Mouse (Mus musculus) kidney, postnatal 4 days (tissue): Measurements from ENCODE around the gene Cc2d2a.

ENCODE experiments used
- DNase-seq, 2 experiments: peaks; one replicate each; pipeline ENCODE4 v3.0.0; 2021; ENCODE audit warnings: mixed read lengths in 2 of 2

Gene Cc2d2a

DNA sequence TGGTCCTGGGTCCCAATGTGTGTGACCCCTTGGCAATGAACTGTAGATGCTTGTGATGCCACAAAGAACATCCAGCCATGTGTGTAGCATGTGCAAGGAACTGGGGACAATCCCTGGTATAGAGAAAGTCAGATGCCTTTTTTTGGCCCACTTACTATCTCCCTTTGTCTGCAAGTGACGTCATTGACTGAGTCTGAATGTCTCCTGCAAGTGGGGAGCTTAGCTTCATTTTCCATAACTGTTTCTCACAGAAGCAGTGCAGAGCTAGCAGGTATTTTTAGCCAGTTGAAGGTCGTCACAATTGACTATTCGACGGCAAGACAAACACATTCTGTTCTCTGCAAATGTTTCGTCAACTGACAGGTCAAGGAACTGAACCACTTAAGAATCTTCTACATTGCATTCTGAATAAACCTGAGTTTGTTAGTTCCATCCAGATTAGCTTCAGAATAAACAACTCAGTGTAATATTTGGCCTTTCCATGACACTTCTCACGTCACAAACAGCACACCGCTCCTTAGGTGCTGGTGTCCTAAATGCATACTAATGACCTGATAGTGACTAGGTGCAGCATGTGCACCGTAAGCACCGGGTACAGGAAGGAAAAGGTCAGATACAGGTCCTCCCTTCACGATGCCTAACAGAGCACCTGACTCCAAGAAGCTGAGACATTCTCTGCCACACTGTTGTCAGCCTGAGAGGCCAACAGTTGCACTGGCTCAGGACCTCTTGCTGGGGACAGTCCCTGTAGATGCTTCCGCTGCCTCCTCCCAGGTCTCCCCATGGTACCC lies 66.4 kb downstream of the Cc2d2a start:
- no peak for DNase-seq

DNA sequence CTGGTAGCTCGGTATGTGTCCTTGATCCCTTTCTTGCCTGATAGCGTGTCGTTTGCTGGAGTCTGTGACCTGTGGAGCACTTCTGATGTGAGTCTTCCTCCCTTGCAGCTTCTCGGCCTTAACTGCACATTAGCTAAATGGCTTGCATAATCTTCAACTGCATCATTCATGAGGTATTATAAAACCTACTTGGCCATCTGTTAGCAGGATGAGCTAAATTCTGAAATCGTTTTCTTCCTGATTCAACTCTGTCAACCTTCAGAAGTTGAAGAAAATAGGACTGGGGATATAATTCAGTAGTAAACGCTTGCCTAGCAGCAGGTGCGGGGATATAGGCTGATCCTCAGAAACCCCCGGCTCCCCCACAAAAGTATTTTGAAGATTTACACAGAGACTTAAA lies 70.2 kb downstream of the Cc2d2a start:
- no peak for DNase-seq

DNA sequence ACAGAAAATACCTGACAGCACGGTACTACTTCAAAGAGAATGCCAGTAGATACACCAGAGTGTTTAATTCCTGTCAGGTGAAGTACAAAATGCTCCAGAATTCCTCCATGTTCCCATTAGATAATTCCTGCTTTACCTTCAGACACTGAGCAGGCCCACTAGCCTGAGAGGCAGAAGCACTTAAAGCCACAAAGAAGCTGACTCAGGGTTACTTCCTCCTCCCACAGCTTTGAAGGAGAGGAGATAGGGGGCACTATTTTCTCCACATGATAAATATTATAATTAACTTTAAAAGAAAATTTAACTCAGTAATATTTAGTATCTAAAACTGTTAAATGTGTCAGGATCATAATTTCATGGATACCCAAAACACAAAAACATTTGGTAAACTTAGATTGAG lies 82.0 kb downstream of the Cc2d2a start:
- DNase-seq = no peak

DNA sequence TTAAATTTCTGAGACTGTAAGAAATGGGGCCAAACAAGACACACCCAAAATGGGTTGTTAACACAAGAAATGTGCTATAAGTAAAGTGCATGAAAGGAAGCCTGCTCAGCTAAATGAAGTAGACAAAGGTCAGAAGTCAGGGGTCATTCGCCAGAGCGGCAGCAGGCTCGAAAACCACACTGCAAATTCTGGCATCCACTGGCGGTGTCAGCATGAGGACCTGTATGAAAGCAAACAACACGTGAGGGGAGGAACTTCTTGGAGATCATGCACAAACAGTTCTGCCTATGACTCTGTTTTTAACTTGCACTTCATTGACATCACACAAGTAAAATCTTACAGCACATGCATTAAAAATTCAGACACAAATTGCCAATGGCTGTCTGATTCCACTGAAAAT lies 83.0 kb downstream of the Cc2d2a start:
- no peak for DNase-seq

DNA sequence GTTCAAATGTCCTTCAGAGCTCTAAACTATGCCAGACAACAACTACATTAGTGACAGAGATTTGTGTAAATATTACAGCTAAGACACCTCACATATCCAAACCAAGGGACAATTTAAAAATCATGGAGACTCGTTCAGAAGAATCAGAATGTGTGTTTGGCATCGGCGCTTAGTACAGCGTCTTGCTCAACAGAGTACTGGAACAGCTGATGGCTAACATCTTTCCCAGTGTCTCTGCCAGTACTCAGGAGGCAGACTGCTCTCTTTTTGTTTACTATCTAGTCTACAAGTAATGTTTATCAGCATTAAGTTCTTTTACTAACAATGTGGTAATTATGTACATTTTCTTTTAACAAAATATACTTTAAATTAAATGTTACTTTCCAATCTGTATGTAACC lies 85.9 kb downstream of the Cc2d2a start:
- DNase-seq = no peak

DNA sequence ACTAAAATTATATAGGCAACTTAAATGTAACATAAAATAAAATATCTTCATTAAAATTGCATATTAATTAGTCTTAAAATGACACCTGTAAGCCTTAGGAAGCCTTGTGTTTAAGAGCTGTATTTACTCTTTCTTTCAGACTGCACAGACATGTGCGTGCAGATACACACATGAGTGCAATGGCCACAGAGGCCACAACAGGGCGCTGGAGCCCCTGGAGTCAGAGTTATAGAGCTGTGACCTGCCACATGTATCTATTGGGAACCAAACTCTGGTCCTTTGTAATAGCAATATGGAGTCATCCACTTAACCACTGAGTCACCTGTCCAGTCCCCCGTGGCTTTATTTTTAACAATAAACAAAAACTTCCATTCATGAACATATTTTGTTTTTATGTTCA lies 86.9 kb downstream of the Cc2d2a start:
- DNase-seq = no peak

DNA sequence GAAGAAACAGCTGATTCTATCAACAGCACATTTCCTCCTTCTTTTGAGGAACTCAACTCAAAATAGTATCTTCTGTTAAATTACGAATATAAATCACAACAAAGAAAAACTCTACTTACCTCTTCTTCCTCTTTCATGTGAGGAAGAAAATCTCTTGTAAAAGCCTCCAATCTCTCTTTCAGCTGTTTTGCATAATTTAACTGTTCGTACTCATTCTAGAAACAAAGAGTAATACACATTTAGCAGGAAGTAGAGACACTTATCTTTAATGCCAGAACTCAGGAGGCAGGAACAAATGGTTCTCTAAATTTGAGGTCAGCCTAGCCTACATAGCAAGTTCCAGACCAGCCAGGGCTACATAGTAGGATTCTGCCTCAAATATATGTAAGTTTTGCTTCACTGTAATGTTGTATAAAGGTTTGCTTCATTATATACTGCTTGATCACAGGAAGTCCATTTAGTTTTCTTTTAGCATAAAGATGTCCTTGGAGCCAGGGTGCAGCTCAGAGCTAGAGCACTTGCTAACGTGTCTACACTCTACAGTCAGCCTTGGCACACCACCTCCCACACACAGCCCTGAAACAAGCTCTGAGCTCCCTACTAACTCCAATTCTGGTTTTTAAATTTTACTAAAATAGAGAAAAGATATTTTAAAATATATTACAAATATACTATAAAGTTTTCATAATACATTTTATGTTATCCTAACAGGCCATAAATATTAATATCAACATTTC lies 108.6 kb downstream of the Cc2d2a start:
- no peak for DNase-seq

DNA sequence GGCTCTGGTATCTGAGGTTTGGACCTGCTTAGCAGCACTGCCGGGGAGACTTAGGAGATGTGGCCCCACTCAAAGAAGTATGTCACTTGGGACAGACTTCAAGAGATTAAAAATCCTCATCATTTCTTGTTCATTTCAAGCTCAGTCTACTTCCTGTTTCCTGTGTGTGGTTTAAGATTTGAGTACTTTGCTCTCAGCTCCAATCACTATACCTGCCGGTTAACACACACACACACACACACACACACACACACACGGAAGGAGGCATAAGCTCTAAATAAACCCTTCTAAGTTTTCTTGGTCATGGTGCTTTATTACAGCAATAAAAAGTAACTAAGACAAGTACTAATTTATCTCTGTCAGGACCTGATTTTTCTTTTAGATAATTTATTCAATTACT lies 109.4 kb downstream of the Cc2d2a start:
- DNase-seq = no peak

DNA sequence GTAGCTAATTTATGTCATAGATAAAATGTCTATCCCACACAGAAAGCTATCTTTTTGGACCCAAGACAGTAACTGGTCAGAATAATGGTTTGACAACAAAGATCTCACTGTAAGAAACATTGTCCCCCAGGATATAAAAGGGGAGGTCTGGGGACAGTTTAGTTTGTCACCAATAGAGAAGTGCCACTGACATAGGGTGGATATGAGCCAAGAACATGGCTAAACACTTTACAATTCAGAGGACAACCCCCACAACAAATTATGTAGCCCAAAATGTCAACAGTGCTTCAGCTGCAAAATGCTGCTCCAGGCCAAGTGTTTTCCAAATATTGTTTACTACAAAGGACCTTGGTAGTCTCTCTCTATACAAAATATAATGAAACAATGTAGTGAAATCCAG lies 114.3 kb downstream of the Cc2d2a start:
- DNase-seq = no peak

DNA sequence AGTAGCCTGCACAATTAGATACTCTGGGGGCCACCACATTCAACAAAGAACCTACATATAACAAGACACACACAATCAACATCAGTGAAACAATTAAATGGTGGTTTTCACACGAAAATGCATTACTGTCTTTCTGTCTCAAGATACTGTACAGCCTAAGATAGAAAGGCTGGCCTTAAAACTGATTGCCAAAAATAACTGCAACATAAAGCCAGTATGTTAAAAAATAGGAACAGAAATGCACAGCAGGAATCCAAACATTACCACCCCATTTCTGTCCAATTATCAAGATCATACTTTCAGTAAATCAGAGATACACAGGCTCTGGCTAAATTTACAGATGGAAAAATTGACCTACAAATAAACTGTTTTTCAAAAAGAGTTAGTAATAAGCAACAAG lies 114.8 kb downstream of the Cc2d2a start:
- DNase-seq = no peak

DNA sequence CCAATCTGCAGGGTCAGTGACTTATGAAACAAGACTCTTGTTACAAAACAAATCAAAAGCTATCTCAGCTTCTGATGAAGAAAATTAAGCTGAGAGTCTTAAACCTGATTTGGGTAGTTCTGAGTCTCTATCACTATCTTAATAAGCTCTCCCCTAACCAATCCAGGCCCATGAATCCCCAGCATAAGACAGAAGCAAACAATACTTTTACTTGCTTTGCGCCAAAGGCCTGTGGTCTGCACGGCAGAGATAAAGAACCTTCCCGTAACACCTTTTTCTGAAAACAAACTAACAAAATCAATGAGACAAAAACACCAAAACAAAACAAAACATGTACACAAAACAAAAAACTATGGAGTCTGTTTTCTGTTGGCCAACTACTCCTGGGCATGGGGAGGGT lies 116.4 kb downstream of the Cc2d2a start:
- no peak for DNase-seq

DNA sequence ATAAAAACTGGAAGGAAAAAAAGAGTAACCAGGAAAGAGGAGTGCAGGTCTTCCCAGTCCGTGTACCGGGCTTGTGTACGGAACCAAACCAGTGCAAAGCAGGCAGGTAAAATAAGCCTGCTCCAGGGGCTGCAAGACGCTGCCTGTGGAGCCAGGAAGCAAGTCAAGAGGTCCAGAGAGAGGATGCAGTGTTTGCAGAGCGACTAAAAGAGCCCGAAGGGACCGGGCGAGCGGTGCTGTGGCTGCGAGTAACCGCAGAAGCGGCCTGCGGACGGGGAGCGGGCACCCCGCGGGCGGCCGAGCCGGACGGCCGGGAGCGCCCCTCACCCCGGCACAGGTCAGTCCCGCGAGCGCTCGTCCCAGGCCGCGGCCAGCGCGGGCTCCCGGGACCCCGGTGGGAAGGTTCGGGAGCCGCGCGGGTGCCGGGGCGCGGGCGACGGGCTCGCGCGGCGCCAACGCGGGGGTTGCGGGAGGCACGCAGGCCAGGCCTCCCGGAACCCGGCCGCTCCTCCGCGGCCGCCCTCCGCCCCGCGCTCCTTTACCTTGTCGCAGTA lies 119.4 kb downstream of the Cc2d2a start:
- no peak for DNase-seq

DNA sequence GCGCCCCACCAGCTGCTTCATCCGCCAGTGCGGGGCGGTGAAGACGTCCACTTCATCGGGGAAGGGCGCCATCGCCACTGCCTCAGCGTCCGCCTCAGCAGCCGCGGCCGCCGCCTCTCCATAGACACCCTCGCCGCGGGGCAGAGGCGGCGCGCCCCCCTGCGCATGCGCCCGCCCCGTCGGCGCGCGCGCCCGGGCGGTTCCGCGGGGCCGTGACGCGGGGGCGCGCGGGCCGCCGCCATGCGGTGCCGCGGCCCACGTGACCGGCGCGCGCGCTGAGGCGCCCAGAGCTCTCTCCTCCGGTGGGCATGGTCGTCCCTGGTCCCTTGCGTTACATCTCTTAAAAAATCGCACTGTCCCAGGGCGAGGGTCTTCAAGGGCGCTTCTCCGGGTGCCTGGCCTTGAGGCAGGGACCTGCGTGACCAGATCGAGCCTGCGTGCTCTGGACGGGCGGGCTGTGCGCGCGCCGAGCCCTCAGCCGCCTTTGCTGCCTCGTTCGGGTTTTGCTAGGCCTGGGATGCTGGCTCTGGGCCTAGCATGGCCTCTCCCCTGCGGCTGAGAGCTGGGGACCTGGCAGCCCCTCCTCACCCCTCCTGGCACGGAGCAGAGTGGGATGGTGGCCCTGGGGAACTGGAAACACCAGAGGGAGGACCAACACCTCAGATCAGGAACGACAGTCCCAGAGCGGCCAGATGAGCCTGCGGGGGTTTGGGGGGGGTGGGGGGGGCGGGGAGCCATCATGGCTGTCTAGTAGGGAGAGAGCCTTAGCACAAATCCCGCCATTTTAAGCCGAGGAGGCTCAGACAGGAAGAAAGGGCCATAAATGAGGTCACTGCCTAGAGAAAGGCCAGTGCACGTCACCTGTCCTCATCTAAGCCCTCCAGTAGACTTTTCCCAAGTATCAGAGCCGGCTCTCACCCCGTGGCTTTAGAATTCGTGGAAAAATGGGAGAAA lies 120.1 kb downstream of the Cc2d2a start:
- peak; percentile 82 to 90 for DNase-seq

DNA sequence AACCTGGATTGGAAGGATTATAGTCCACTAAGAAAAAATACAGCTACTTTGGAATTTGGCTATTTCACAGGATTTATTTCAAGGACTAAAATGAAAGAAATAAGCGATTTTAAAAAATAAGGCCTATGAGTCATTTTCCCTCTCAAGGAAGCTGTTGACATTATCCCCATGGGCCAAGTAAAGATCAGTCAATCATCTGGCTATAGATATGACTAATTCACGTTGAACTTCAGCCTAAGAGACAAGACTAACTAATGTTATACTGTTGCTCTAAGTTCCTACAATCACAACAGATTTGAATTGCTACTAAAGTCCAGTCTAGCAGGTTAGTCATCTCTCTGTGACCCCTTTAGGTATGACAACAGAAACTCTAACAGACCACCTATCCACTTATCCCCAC lies 121.8 kb downstream of the Cc2d2a start:
- no peak for DNase-seq

DNA sequence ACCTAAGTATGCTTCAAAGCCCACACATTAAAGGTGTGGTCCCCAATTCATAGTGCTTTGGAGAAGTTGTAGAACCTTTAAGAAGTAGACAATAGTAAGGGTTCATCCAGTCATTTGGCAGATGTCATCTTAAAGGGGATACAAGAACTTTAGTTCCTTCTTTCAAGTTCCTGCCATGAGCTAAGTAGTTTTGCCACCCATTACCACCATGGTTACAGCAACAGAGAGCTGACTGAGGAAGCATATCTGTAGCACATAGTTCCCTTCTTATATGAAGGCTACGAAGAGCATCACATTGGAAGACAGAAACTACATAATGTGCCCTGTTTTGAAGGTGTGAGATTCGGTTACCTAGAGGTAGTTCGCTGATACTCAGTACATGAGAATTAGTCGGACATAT lies 124.5 kb downstream of the Cc2d2a start:
- DNase-seq = no peak

DNA sequence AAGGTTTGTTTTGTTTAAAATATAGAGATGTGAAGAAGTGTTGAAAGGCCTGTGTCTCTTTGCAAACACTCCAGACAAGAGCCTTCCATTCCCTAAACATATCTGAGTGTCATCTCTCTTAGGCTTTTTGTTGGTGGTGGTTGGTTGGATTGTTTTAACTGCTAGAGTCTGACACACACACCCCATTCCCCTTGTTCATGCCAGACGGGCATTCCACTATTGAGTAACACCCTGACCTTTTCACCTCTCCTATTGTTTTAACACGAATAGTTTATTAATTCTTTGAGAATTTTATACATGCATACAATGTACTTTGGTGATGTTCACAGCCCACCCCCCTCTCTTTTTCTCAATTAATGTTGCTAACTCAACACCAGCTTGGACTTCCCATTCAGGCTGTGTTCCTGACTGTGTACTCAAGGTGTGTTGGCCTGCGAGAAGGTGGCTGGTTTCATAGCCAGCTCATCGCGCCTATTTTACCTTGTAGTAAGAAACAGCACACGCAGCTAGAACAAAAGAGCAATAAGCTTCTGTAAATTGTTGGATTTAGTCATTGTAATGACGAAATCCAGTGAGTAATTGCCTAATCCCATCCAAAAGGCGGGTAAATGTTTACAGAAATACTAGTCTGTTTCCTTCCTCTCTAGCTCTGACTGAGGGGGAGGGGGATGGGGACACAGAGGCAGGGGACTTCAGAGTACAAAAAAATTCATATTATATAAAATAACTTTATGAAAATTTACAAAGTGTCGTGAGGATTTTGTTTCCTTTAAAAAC lies 126.0 kb downstream of the Cc2d2a start:
- DNase-seq = no peak
